Mouse (Mus musculus) forebrain, embryonic 16.5 days (tissue): ENCODE results near the gene Plaa. TPM values are rescaled to one million over a fixed set of nuclear protein-coding genes. Genes with fewer than 3 reads are reported as not detected.
A peak's percentile ranks its signal among the peaks of the same experiment; 100 is the strongest.

Experiments
- ATAC-seq: fragments of 200-750 bp; cut with Nextera tagmentation; 2 replicates; pipeline ENCODE4 v1.8.0; 2017; ENCODE audit warnings: mild to moderate bottlenecking, moderate library complexity
- H3K27ac ChIP-seq: fragments of 300-500 bp; sonication (generic); 2 replicates; pipeline ENCODE4 v1.5.1; 2014; ENCODE audit warnings: low read length, control low read depth
- H3K27me3 ChIP-seq: fragments of 300-500 bp; sonication (generic); replicated peaks from 2 replicates; pipeline ENCODE4 v1.6.1; 2014; ENCODE audit warnings: low read length; ENCODE audit not compliant: control insufficient read depth, insufficient read depth
- H3K36me3 ChIP-seq: fragments of 300-500 bp; sonication (generic); 2 replicates; pipeline ENCODE4 v1.6.1; 2014; ENCODE audit not compliant: control insufficient read depth, insufficient read depth
- H3K4me1 ChIP-seq: fragments of 300-500 bp; sonication (generic); replicated peaks from 2 replicates; pipeline ENCODE4 v1.6.1; 2014; ENCODE audit warnings: low read length; ENCODE audit not compliant: control insufficient read depth, insufficient read depth
- H3K4me2 ChIP-seq: fragments of 300-500 bp; sonication (generic); 2 replicates; pipeline ENCODE4 v1.6.1; 2014; ENCODE audit warnings: mild to moderate bottlenecking, low read length, control low read depth
- H3K4me3 ChIP-seq: fragments of 300-500 bp; sonication (generic); replicated peaks from 2 replicates; pipeline ENCODE4 v1.5.1; 2014; ENCODE audit warnings: mild to moderate bottlenecking, low read length, control low read depth
- H3K9ac ChIP-seq: fragments of 300-500 bp; sonication (generic); replicated peaks from 2 replicates; pipeline ENCODE4 v1.6.1; 2014; ENCODE audit warnings: low read depth, low read length, control low read depth
- H3K9me3 ChIP-seq: fragments of 300-500 bp; sonication (generic); 2 replicates; pipeline ENCODE4 v1.6.1; 2016; ENCODE audit warnings: low read length; ENCODE audit not compliant: control insufficient read depth
- WGBS: fragments of 180-500 bp; shearing (Covaris S2); extraction: QIAGEN DNeasy Blood & Tissue Kit; methylation state at CpG from one replicate; pipeline ENCODE4 v1.1.7; 2014; 5-methylcytosine and 5-hydroxymethylcytosine counted together
- polyA plus RNA-seq: library from polyadenylated mRNA; unstranded; fragments of >200 nt; fragmentation: Nextera tagmentation; extraction: Ambion mirVana; gene quantifications from 2 replicates; pipeline ENCODE4 v1.2.1, GENCODE M21; 2015

Gene Plaa
- polyA plus RNA-seq, 1 experiment from 2014 or later, result 80.3 TPM

- whole genome bisulfite sequencing, result 67% methylated on average over 4 of the region's 4 CpGs
- no peak overlapping the region for H3K4me2 ChIP-seq
- 0 out of 2 replicates have a peak, but pooled peaks have one; percentile 49 for ATAC-seq
- H3K4me1 ChIP-seq, result no peaks in the 10 kb centered on the region
- no peak overlapping the region for H3K27ac ChIP-seq
- no peak overlapping the region for H3K9ac ChIP-seq
- H3K4me3 ChIP-seq, result no peak overlapping the region
- H3K36me3 ChIP-seq, result no peaks in the 10 kb centered on the region
- H3K27me3 ChIP-seq, result no peaks in the 10 kb centered on the region
- no peaks in the 10 kb centered on the region for H3K9me3 ChIP-seq
Measured at GRCm38 (mm10) chr4:94517631-94518030, 85.4 kb downstream of the Plaa start.

Other genes starting within 250 kb of the Plaa start
- gene Gm10306, start 46.7 kb downstream of the Plaa start, polyA plus RNA-seq, result not detected in 2 replicates
- gene Caap1, start 46.4 kb downstream of the Plaa start, polyA plus RNA-seq, result 18.7 and 21.8 TPM in 2 replicates
- 26.2 and 26.8 TPM in 2 replicates for gene Ift74, start 11.2 kb upstream of the Plaa start, polyA plus RNA-seq
- 0.35 and 0.36 TPM in 2 replicates for gene Lrrc19, start 46.9 kb upstream of the Plaa start, polyA plus RNA-seq
- 9.7 and 10.4 TPM in 2 replicates for gene Tek, start 136.0 kb upstream of the Plaa start, polyA plus RNA-seq